Mouse (Mus musculus) ES-Bruce4 (cell line): Measurements from ENCODE around the gene Slc30a9.

Source experiments
- CTCF ChIP-seq: IDR thresholded peaks from one replicate; pipeline ENCODE4 v1.8.1; 2011; ENCODE audit warnings: low read depth, low read length
- POLR2A ChIP-seq: IDR thresholded peaks from one replicate; pipeline ENCODE4 v1.8.1; 2011; ENCODE audit warnings: low read length; ENCODE audit not compliant: insufficient read depth

- no peak for TF ChIP-seq CTCF
- TF ChIP-seq POLR2A, result no peak
Measured at GRCm38 (mm10) chr5:67324032-67324431, 17.3 kb downstream of the Slc30a9 start.
